Mouse (Mus musculus) G1E (cell line): ENCODE data around the gene Gm20517. TPM values are rescaled to one million over a fixed set of nuclear protein-coding genes. Genes with fewer than 3 reads are reported as not detected.

Experiments used
- ATAC-seq: 2 replicates; pipeline ENCODE4 v1.8.0; 2016; ENCODE audit warnings: mild to moderate bottlenecking; ENCODE audit not compliant: insufficient number of reproducible peaks, poor library complexity, low FRiP score, severe bottlenecking; ENCODE audit errors: extremely low read depth
- DNase-seq: peaks from one replicate; pipeline ENCODE4 v3.0.0; 2012; ENCODE audit warnings: low spot score
- H3K27me3 ChIP-seq: 2 replicates; pipeline ENCODE4 v1.6.1; 2012; ENCODE audit warnings: mild to moderate bottlenecking, low read length, inconsistent platforms; ENCODE audit not compliant: insufficient read depth
- H3K36me3 ChIP-seq: replicated peaks from 2 replicates; pipeline ENCODE3; 2012; ENCODE audit warnings: mild to moderate bottlenecking, inconsistent platforms
- H3K4me1 ChIP-seq: 2 replicates; pipeline ENCODE4 v1.6.1; 2012; ENCODE audit warnings: low read depth, low read length, inconsistent platforms, mixed read lengths; ENCODE audit not compliant: insufficient read depth
- H3K4me3 ChIP-seq: 2 replicates; pipeline ENCODE4 v1.5.1; 2012; ENCODE audit warnings: low read depth, mild to moderate bottlenecking, inconsistent platforms, low read length, moderate library complexity, mixed read lengths
- H3K9me3 ChIP-seq: replicated peaks from 2 replicates; pipeline ENCODE4 v1.6.1; 2012; ENCODE audit warnings: inconsistent platforms
- CTCF ChIP-seq: IDR thresholded peaks from 2 replicates; pipeline ENCODE4 v1.5.1; 2012; ENCODE audit warnings: low read depth, low read length, inconsistent platforms, mixed read lengths
- GATA1 ChIP-seq: IDR thresholded peaks from 2 replicates; pipeline ENCODE4 v1.6.1; 2012; ENCODE audit warnings: borderline replicate concordance, low read length, inconsistent platforms, mixed read lengths
- GATA2 ChIP-seq: IDR thresholded peaks from 2 replicates; pipeline ENCODE4 v1.6.1; 2012; ENCODE audit warnings: low read depth, low read length, inconsistent platforms, borderline replicate concordance
- POLR2AphosphoS5 ChIP-seq: IDR thresholded peaks from 2 replicates; pipeline ENCODE4 v1.6.1; 2012; ENCODE audit warnings: low read depth, low read length, inconsistent platforms; ENCODE audit not compliant: insufficient replicate concordance
- TAL1 ChIP-seq: conservative IDR thresholded peaks from 2 replicates; pipeline ENCODE4 v1.6.1; 2012; ENCODE audit warnings: low read depth, low read length, inconsistent platforms, mixed read lengths
- polyA plus RNA-seq: library from polyadenylated mRNA; stranded (reverse); fragments of >175 nt; gene quantifications from 2 replicates; pipeline ENCODE4 v1.2.3, GENCODE M21; 2012
- total RNA-seq, 2 experiments: library from RNA; stranded (forward) in 1 of 2; stranded (reverse) in 1 of 2; fragments of 200-1000 nt in 1 of 2; fragments of >200 nt in 1 of 2; fragmentation: Nextera tagmentation in 1 of 2; gene quantifications; 2 replicates each; pipeline ENCODE4 v1.2.3; 2014 to 2017

The Gm20517 gene
- total and polyA plus RNA-seq, 3 experiments, result 0.05 to 9.6 (median 2.0) TPM

DNA sequence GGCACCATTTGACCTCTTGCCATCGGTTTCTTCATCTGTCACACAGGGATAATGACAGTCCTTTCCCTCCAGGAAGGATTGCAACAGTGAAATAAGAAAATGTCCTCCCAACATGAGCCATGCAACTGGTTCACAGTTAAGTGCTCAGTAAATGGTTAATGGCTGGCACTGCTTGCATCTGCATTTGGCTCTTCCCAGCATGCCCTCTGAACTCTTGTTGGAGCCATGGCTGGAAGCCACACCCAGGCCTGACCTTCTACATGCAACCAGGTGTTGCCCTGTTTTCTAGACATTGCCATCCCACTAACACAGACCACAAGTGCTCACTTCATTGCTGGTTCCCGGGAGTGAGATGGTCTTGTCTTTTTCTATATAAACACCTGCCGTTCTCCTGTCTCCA is 96.6 kb downstream of the Gm20517 start:
- TF ChIP-seq GATA2 (no peak), POLR2AphosphoS5 (no peak), GATA1 (no peak), CTCF (no peak), TAL1 (no peak)
- peaks cover 50% of the 10 kb centered on the region for H3K27me3 ChIP-seq

DNA sequence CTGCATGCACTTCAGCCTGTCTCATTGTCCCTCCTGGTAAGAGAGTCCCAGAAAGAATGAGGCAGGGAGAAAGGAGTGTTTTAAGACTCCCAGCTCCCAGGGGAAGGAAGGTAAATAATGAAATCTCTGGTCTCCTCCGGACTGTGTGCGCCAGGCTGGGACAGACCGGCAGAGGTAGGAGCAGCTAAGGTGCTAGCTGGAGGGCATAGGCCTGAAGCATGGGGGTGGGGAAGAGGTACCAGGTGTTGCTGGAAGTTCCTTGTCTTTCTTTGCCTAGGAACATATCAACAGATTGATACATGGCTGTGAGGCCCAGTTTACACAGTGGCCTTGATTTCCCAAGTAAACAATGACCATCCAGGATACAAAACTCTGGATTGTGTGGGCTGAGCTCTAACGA is 97.6 kb downstream of the Gm20517 start:
- ATAC-seq (no peak), DNase-seq (no peak)
- H3K27me3 ChIP-seq, result peaks cover 50% of the 10 kb centered on the region
- no peak overlapping the region for H3K4me3 ChIP-seq
- no peak for TF ChIP-seq GATA1
- no peak for TF ChIP-seq CTCF
- no peak for TF ChIP-seq GATA2
- no peak for TF ChIP-seq POLR2AphosphoS5
- no peak for TF ChIP-seq TAL1
- H3K9me3 ChIP-seq, result no peaks in the 10 kb centered on the region
- no peaks in the 10 kb centered on the region for H3K36me3 ChIP-seq
- peaks cover 10% of the 10 kb centered on the region for H3K4me1 ChIP-seq

More for the DNA sequence above, 96.6 kb downstream of the Gm20517 start:
- ATAC-seq, result no peak
- no peak overlapping the region for H3K4me3 ChIP-seq
- H3K36me3 ChIP-seq, result peaks cover 2% of the 10 kb centered on the region
- H3K4me1 ChIP-seq, result peaks cover 10% of the 10 kb centered on the region
- no peaks in the 10 kb centered on the region for H3K9me3 ChIP-seq
- DNase-seq, result no peak

DNA sequence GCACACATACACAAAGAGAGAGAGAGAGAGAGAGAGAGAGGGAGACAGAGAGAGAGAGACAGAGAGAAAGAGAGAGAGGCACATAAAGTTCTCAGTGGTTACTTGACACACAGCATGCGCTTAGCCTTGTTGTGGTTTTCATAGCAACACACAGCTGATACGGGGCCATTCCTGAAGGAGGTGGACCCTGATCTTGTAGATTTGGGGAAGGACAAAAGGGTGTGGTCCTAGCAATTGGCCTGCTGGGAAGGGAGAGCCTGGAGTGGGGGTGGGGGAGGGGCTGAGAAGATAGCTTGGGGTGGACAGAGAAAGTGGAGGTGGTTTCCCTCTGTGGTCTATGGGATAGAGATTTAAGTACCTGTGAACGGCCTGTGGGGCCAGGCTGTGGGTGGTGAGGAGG is 98.6 kb downstream of the Gm20517 start:
- Histone ChIP-seq H3K9me3 (no peaks in the 10 kb centered on the region), H3K4me3 (no peak overlapping the region), H3K36me3 (no peaks in the 10 kb centered on the region), H3K27me3 (peaks cover 48% of the 10 kb centered on the region), H3K4me1 (peaks cover 8% of the 10 kb centered on the region)
- no peak for ATAC-seq
- TF ChIP-seq GATA1 (no peak), POLR2AphosphoS5 (no peak), CTCF (no peak), GATA2 (no peak), TAL1 (no peak)
- DNase-seq, result no peak

DNA sequence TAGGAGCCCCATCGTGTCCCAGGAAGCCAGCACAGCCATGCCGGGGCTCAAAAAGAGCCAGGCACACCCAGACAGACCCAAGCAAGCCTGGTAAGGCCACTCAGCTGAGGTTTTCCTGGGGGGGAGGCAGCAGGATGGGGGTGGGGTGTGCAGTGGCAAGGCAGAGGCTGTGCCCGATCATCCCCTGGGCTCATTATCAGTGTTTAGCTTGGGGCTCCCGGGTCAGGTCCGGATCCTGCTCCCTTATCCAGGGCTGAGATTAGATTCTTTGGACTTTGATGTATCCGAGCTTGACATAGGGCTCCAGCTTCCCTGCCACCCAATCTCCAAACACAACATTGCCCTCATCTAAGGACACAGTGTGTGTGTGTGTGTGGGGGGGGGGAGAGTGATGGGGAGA is 100.5 kb downstream of the Gm20517 start:
- H3K4me3 ChIP-seq, result no peak overlapping the region
- H3K27me3 ChIP-seq, result peaks cover 61% of the 10 kb centered on the region
- H3K9me3 ChIP-seq, result no peaks in the 10 kb centered on the region

DNA sequence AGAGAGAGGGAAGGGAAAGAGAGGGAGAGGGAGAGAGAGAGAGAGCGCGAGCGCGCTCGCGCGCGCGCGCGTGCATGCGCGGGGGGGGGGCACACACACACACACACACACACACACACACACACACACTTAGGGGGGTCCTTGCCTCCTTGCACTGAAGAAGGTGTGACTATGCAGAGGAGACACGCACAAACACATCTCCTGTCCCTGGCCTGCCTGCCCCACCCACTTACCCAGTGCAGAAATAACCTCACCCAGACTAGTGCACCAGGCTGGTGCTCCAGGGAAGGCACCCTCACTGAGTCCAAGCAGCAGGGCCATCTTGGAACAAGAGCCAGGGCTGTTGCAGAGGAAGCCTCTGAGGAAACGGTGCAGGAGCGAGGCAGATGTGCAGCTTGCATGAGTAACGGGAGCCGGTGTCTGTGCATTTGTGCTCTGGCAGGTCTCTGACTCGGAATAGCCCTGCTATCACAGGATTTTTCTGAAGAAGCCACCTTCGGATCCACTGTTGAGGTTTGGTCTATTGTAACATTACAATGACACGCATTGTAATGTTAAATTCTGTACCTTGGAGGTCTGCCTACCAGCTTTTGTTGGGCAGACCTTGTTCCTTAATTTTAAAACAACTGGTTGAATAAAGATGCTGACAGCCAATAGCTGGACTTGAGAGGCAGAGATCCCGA is 101.6 kb downstream of the Gm20517 start:
- no peak for TF ChIP-seq TAL1
- no peak for TF ChIP-seq CTCF
- TF ChIP-seq GATA2, result no peak
- TF ChIP-seq POLR2AphosphoS5, result no peak
- TF ChIP-seq GATA1, result no peak
- no peak for ATAC-seq

More for the DNA sequence above, 100.5 kb downstream of the Gm20517 start:
- ATAC-seq, result no peak
- no peak for DNase-seq
- Histone ChIP-seq H3K36me3 (no peaks in the 10 kb centered on the region), H3K4me1 (peaks cover 8% of the 10 kb centered on the region)
- TF ChIP-seq CTCF (no peak), POLR2AphosphoS5 (no peak), TAL1 (no peak), GATA2 (no peak), GATA1 (no peak)

DNA sequence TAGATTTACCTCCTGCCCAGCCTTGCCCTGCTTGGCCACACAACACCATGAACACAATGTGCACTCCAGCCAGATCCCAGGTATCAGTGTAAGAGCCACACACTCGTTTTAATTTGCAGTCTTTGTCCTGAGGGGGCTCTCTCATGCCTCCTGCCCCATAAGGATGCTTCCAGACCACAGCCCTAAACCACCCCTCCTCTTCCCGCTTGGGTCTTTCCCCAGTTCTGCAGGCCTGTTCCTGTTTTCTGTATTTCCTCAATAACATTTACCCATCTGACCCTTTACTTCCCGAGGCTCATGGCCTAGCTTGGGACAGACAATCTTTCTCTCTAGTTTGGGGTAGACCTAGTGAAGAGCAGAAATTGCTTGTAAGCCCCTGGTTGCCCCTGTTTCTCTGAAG is 103.6 kb downstream of the Gm20517 start:
- no peak for TF ChIP-seq GATA2
- TF ChIP-seq TAL1, result no peak
- TF ChIP-seq GATA1, result no peak
- no peak for TF ChIP-seq CTCF
- no peak for TF ChIP-seq POLR2AphosphoS5
- H3K36me3 ChIP-seq, result no peaks in the 10 kb centered on the region
- ATAC-seq (no peak), DNase-seq (no peak)
- peaks cover 48% of the 10 kb centered on the region for H3K27me3 ChIP-seq
- no peaks in the 10 kb centered on the region for H3K9me3 ChIP-seq
- H3K4me1 ChIP-seq, result peaks cover 6% of the 10 kb centered on the region
- H3K4me3 ChIP-seq, result no peak overlapping the region

More for the DNA sequence above, 101.6 kb downstream of the Gm20517 start:
- Histone ChIP-seq H3K4me1 (peaks cover 8% of the 10 kb centered on the region), H3K27me3 (peaks cover 52% of the 10 kb centered on the region), H3K36me3 (no peaks in the 10 kb centered on the region), H3K9me3 (no peaks in the 10 kb centered on the region), H3K4me3 (no peak overlapping the region)
- no peak for DNase-seq
